Mouse (Mus musculus) liver, adult 2 months (tissue): ENCODE measurements around the gene Tubb4a.

Experiments
- CTCF ChIP-seq: fragments of 200-500 bp; IDR thresholded peaks from 2 replicates; pipeline ENCODE4 v1.5.1; 2011; ENCODE audit warnings: low read depth, low read length, control low read depth
- POLR2A ChIP-seq: fragments of 200-500 bp; IDR thresholded peaks from 2 replicates; pipeline ENCODE4 v1.6.1; 2011; ENCODE audit warnings: low read length, control low read depth; ENCODE audit not compliant: insufficient read depth; ENCODE audit errors: extremely low read depth

DNA sequence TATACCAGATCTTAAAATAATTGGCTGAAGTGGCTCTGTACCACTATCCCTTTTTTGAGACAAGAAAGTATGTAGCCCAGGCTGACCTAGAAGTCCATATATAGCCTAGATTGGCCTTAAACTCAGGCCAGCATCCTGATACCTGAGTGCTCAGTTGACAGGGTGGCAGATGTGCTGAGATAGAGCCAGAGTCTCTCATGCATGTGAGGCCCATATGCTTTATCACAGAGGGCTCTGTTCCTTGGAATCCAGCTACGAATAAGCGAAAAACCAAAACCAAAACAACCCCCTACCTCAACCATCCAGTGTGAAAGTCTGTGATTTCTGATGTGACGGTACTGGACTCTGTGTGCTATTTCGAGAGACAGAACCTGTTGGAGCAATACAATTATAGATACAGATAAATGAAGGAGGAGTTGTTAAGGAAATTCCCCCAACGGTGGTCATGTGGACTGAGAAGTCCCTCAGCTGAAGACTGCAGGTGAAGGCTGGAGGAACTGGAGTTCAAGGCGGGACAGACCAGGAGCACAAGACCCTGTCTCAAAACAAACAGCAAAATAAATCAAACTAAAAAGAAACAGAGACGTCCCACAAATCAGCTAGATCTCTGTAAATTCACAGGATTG lies 20.6 kb upstream of the Tubb4a start:
- no peak for TF ChIP-seq CTCF
- no peak for TF ChIP-seq POLR2A
